Mouse (Mus musculus) kidney, embryonic 16.5 days (tissue): Measurements from ENCODE around the gene Vwa5b1. TPM values are rescaled to one million over a fixed set of nuclear protein-coding genes. Genes with fewer than 3 reads are reported as not detected.

ENCODE experiments used
- ATAC-seq: fragments of 200-750 bp; cut with Nextera tagmentation; 2 replicates; pipeline ENCODE4 v1.8.0; 2017; ENCODE audit warnings: moderate TSS enrichment; ENCODE audit not compliant: low FRiP score, low TSS enrichment
- H3K27ac ChIP-seq: fragments of 300-500 bp; sonication (generic); 2 replicates; pipeline ENCODE4 v1.5.1; 2014; ENCODE audit warnings: low read length
- H3K27me3 ChIP-seq: fragments of 300-500 bp; sonication (generic); 2 replicates; pipeline ENCODE4 v1.6.1; 2014; ENCODE audit warnings: low read length, control low read depth, mixed read lengths; ENCODE audit not compliant: insufficient read depth
- H3K36me3 ChIP-seq: fragments of 300-500 bp; sonication (generic); 2 replicates; pipeline ENCODE4 v1.6.1; 2014; ENCODE audit warnings: low read length, control low read depth, mixed read lengths; ENCODE audit not compliant: insufficient read depth
- H3K4me1 ChIP-seq: fragments of 300-500 bp; sonication (generic); 2 replicates; pipeline ENCODE4 v1.6.1; 2014; ENCODE audit warnings: low read length, control low read depth, mixed read lengths; ENCODE audit not compliant: insufficient read depth
- H3K4me2 ChIP-seq: fragments of 300-500 bp; sonication (generic); replicated peaks from 2 replicates; pipeline ENCODE4 v1.6.1; 2014; ENCODE audit warnings: low read depth, low read length
- H3K4me3 ChIP-seq: fragments of 300-500 bp; sonication (generic); 2 replicates; pipeline ENCODE4 v1.5.1; 2014; ENCODE audit warnings: mild to moderate bottlenecking, low read length
- H3K9ac ChIP-seq: fragments of 300-500 bp; sonication (generic); replicated peaks from 2 replicates; pipeline ENCODE4 v1.6.1; 2014; ENCODE audit warnings: low read length
- H3K9me3 ChIP-seq: fragments of 300-500 bp; sonication (generic); 2 replicates; pipeline ENCODE4 v1.6.1; 2016; ENCODE audit warnings: low read length, control low read depth
- WGBS: fragments of 180-500 bp; shearing (Covaris S2); extraction: QIAGEN DNeasy Blood & Tissue Kit; methylation state at CpG from one replicate; pipeline ENCODE4 v1.1.7; 2014; 5-methylcytosine and 5-hydroxymethylcytosine counted together
- polyA plus RNA-seq: library from polyadenylated mRNA; unstranded; fragments of >200 nt; fragmentation: Nextera tagmentation; extraction: Ambion mirVana; gene quantifications from 2 replicates; pipeline ENCODE4 v1.2.1, GENCODE M21; 2015

The Vwa5b1 gene
- polyA plus RNA-seq, 1 experiment from 2014 or later: 0.15 TPM

DNA sequence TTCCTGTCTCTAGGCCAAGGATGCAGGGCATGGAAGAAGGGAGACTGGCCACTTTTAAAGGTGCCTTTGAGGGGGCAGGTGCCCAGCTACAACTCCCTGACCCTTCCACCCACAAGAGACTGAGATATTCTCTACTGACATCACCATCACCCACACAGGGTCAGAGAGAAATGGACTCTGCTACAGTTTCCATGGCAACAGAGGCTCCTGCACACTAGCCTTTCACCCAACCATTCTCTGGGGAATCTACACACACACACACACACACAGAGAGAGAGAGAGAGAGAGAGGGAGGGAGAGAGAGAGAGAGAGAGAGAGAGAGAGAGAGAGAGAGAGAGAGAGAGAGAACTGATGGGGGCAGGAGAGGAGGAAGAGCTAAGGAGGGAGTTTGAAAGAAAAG, 50.7 kb downstream of the Vwa5b1 start:
- H3K4me2 ChIP-seq: no peak overlapping the region
- H3K4me1 ChIP-seq: peaks cover 1% of the 10 kb centered on the region; the same call in 1 of the 2 replicates
- ATAC-seq: no peak
- H3K27me3 ChIP-seq: no peaks in the 10 kb centered on the region
- no peak overlapping the region for H3K9ac ChIP-seq
- no peaks in the 10 kb centered on the region for H3K9me3 ChIP-seq
- H3K27ac ChIP-seq: no peak overlapping the region
- no peak overlapping the region for H3K4me3 ChIP-seq
- H3K36me3 ChIP-seq: no peaks in the 10 kb centered on the region

DNA sequence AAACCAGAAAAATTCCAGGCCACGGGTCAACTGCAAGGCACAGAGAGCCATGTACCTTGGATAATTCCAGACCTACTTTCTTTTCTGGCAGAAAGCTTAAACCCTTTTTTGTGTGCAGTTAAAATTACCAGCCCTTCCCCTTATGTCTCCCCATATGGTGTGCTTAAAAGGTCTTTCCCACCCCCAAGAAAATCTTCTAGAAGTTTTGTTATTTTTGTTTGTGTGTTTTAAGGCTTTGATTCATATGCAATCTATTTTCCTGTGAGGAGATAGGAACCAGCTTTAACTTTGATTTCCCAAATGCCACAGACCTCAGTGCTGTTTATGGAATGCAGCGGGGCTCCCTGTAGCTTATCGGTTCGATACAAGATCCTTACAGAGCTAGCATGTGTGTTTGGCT, 53.2 kb downstream of the Vwa5b1 start:
- Histone ChIP-seq H3K36me3 (no peaks in the 10 kb centered on the region), H3K27ac (no peak overlapping the region)

DNA sequence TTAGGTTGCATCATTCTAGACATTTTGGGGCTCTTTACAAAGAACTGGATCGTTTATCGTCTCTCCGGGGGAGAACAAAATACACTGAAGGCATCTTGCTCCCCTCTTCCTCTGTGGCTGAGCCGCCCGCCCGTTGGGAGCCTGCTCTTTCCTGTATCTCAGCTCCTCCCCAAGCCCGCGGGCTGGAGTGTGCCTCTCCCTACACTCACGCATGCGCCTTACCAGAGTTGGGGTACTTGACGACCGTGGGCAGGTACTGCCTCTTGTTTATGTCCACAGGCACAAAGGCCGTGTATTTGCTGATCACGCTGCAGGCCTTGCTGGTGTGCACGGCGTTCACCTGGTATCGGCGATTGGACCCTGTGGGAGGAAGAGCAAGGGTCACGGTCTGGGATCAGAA, 57.3 kb downstream of the Vwa5b1 start:
- H3K4me2 ChIP-seq: no peak overlapping the region
- H3K9me3 ChIP-seq: no peaks in the 10 kb centered on the region
- peaks cover 22% of the 10 kb centered on the region for H3K4me1 ChIP-seq
- no peak overlapping the region for H3K27ac ChIP-seq
- H3K4me3 ChIP-seq: no peak overlapping the region
- no peak overlapping the region for H3K9ac ChIP-seq
- H3K36me3 ChIP-seq: no peaks in the 10 kb centered on the region
- H3K27me3 ChIP-seq: no peaks in the 10 kb centered on the region
- no peak for ATAC-seq
- 43% methylated on average over 19 of the region's 19 CpGs for WGBS

More for the DNA sequence above, 53.2 kb downstream of the Vwa5b1 start:
- Histone ChIP-seq H3K4me1 (peaks cover 10% of the 10 kb centered on the region; the same call in 1 of the 2 replicates), H3K9ac (no peak overlapping the region), H3K4me2 (no peak overlapping the region), H3K9me3 (no peaks in the 10 kb centered on the region), H3K4me3 (no peak overlapping the region), H3K27me3 (no peaks in the 10 kb centered on the region)
- no peak for ATAC-seq
- WGBS: 60% methylated on average over 4 of the region's 4 CpGs

DNA sequence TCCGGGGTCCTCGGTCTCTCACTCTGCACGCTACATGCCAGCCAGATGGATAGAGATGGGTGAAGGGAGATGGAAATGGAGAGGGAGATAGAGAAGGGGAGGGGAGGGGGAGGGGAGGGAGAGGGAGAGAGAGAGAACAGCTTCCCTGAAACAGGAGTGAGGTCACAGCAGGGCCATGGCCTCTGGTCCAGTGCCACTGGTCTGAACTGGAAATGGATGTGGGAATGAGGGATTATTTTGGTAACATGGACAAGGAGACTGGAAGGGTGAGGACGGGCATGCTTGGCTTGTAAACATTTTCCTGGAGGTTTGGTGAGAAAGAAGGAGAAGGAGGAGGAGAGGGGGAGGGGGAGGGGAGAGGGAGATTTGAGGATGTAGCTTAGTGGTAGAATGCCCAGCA, 59.0 kb downstream of the Vwa5b1 start:
- WGBS: 85% methylated on average over 3 of the region's 4 CpGs

DNA sequence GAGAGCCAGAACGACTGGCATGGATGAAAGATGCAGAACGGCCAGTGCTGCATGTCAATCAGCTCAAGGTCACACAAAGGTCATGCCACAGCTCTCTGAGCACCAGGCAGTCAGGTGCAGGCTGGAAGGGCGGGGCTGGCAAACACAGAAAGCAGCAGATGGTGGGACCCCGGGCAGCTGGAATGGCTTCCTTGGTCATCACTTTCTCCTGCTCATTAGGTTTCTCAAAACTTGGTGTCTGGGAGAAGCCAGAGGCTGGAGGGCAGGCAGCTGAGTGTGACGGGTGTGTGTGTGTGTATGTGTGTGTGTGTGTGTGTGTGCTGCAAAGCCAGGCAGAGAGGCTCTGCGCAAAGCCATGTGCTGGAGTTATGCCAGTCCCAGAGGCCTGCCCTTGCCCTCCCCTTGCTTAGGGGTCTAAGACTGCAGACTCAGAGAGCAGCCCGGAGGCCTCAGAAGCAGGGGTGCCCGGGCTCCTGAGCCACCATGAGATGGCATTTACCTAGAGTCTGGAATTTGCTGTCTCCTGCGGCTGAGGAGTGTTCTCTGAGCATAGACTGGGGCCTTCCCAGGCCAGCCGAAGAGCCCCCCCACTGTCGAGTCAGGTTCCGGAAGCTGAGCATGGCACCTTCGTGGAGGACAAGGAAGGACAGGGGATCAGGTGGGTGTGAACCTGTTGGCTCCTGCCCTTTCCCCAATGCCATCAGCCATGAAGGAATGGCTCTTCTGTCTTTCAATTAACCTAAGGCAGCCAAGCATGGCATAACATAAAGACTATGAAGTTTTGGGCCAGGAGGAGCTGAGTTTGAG, 60.7 kb downstream of the Vwa5b1 start:
- H3K9me3 ChIP-seq: no peaks in the 10 kb centered on the region
- peak; percentile 75 for ATAC-seq
- H3K36me3 ChIP-seq: no peaks in the 10 kb centered on the region
- H3K4me3 ChIP-seq: no peak overlapping the region
- H3K27ac ChIP-seq: peak overlapping the region; percentile 48
- H3K4me2 ChIP-seq: no peak overlapping the region
- 34% methylated on average over 13 of the region's 13 CpGs for WGBS
- no peaks in the 10 kb centered on the region for H3K27me3 ChIP-seq
- H3K9ac ChIP-seq: no peak overlapping the region
- peaks cover 29% of the 10 kb centered on the region for H3K4me1 ChIP-seq

More for the DNA sequence above, 59.0 kb downstream of the Vwa5b1 start:
- H3K4me1 ChIP-seq: peaks cover 22% of the 10 kb centered on the region
- H3K27ac ChIP-seq: no peak overlapping the region
- no peaks in the 10 kb centered on the region for H3K9me3 ChIP-seq
- no peak overlapping the region for H3K9ac ChIP-seq
- H3K4me3 ChIP-seq: no peak overlapping the region
- H3K36me3 ChIP-seq: no peaks in the 10 kb centered on the region
- ATAC-seq: no peak
- no peaks in the 10 kb centered on the region for H3K27me3 ChIP-seq
- no peak overlapping the region for H3K4me2 ChIP-seq

DNA sequence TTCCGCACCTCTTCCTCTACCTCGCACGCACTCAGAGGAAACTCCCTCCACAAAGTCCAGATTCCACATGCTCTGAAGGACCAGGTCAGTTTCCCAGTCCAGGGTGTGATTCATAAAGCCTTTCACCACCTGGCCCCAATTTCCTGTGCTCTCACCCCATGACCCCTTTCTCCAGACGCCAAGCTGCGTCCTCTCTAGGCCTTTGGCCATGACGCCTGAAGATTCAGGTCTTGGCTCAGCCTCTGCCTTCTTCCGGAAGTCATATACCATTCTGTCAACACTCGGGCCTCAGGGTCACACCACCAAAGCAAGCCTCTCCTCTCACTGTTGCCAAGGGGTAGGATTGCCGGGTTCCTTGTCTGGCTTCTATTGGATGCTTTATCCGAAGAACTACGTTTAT, 65.8 kb downstream of the Vwa5b1 start:
- H3K4me1 ChIP-seq: peaks cover 24% of the 10 kb centered on the region
- peak; percentile 54 for ATAC-seq
- no peak overlapping the region for H3K27ac ChIP-seq
- H3K36me3 ChIP-seq: no peaks in the 10 kb centered on the region
- 12% methylated on average over 11 of the region's 11 CpGs for WGBS
- H3K4me3 ChIP-seq: no peak overlapping the region
- no peak overlapping the region for H3K9ac ChIP-seq
- no peak overlapping the region for H3K4me2 ChIP-seq
- H3K27me3 ChIP-seq: no peaks in the 10 kb centered on the region
- H3K9me3 ChIP-seq: no peaks in the 10 kb centered on the region

DNA sequence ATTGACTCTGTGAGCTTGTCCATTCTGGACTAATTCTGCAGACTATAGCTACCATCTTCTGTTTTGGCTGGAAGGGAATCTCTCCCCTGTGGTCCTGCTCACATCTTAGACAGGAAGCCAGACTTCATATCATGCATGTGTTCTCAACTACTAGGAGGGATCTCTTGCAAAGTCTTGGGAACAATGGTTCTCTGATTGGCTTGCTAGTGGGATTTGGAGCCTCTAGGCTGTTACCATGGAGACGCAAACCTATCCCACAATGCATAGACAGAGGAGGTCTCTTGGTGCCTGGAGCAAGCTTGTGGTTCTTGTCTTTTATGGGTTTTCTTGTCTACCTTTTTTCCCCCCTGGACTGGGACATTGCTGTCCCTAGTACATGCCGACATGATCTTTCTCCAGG, 67.4 kb downstream of the Vwa5b1 start:
- H3K36me3 ChIP-seq: no peaks in the 10 kb centered on the region
- H3K4me3 ChIP-seq: no peak overlapping the region
- no peaks in the 10 kb centered on the region for H3K9me3 ChIP-seq
- no peak overlapping the region for H3K27ac ChIP-seq
- H3K9ac ChIP-seq: no peak overlapping the region
- H3K4me2 ChIP-seq: no peak overlapping the region
- H3K27me3 ChIP-seq: no peaks in the 10 kb centered on the region
- H3K4me1 ChIP-seq: peaks cover 18% of the 10 kb centered on the region
- ATAC-seq: no peak
- WGBS: 83% methylated on average over 2 of the region's 2 CpGs

DNA sequence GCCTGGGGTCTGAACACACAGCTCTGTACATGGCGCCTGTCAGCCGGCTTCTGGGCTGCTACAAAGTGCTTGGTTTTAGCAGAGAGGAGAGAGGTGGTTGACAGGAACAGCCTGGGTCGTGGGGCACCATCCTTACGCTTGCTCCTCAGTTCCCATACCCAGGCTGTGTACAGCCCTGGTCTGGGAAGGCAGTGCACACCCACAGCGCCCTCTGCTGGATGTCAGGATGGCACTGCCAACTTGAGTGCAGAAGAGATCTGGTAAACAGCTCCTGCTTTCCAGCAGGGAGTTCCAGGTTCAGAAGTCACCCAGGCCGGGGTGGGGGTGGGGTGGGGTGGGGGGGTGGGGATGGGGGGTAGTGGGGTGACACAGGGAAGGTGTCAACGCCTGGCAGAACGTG, 73.7 kb downstream of the Vwa5b1 start:
- WGBS: 13% methylated on average over 8 of the region's 8 CpGs
- Histone ChIP-seq H3K36me3 (no peaks in the 10 kb centered on the region), H3K27me3 (no peaks in the 10 kb centered on the region), H3K4me1 (no peaks in the 10 kb centered on the region), H3K27ac (no peak overlapping the region), H3K9me3 (no peaks in the 10 kb centered on the region), H3K4me2 (no peak overlapping the region), H3K4me3 (no peak overlapping the region), H3K9ac (no peak overlapping the region)
- peak; percentile 76; the same call in 1 of the 2 replicates for ATAC-seq

DNA sequence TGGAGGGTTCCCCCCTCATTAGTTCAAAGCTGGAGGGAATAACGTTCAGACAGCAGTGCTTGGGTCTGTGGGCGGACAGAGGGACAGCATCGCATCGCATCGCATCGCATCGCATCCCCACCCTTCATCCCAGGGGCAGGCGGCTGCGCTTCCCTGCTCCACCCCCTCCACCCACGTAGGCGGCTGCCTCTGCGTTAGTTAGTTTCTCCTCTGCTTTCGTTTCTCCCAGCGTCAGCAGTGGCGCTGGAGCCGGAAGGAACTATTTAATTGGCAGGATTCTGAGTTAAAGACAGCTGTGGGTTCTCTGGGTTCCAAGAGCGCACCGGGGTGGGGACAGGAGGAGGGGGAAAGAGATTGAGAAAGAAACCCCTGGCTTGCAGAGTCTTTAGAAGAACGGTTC, 80.2 kb downstream of the Vwa5b1 start:
- Histone ChIP-seq H3K4me1 (peaks cover 23% of the 10 kb centered on the region), H3K36me3 (no peaks in the 10 kb centered on the region), H3K9me3 (no peaks in the 10 kb centered on the region), H3K4me2 (peak overlapping the region; percentile 52), H3K4me3 (peak overlapping the region; percentile 28), H3K9ac (peak overlapping the region; percentile 13), H3K27ac (no peak overlapping the region), H3K27me3 (peaks cover 4% of the 10 kb centered on the region; the same call in 1 of the 2 replicates)
- ATAC-seq: peak; percentile 43; the same call in 1 of the 2 replicates
- 2% methylated on average over 19 of the region's 19 CpGs for WGBS

DNA sequence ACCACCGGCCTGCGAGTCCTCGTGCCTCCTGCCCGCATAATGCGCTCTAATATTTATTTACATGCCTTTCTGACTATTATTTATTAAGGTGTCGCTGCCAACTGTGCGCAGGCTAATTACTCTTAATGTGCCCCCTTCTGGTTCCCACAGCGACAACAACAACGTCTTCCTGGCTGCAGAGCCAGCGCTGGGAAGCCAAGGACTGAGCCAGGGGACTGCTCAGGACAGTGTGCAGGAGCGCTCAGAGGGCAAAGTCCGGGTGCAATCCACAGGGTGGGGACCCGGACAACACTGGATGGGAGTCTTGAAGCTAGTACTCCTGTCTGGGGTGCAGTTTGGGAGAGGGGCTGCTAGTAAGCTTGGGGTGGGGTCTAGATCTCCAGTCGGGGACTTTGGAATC, 80.8 kb downstream of the Vwa5b1 start:
- ATAC-seq: peak; percentile 72; the same call in 1 of the 2 replicates
- Histone ChIP-seq H3K9ac (no peak overlapping the region), H3K27ac (no peak overlapping the region), H3K4me2 (peak overlapping the region; percentile 52), H3K27me3 (peaks cover 4% of the 10 kb centered on the region; the same call in 1 of the 2 replicates), H3K9me3 (no peaks in the 10 kb centered on the region), H3K36me3 (no peaks in the 10 kb centered on the region), H3K4me1 (peaks cover 23% of the 10 kb centered on the region), H3K4me3 (no peak overlapping the region)
- WGBS: 3% methylated on average over 14 of the region's 14 CpGs
